Mouse (Mus musculus): ENCODE measurements at regions not wholly inside any gene's neighbourhood (a gene's known extent, or its start where the extent isn't known, plus 50 kb on each side); places are given as distances from the start of the nearest gene placed in this dataset.
"Not testable (repeated sequence)": the region's sequence is repeated elsewhere in the genome, so short reads cannot be mapped to it uniquely, and the experiment has no call there.

DNA sequence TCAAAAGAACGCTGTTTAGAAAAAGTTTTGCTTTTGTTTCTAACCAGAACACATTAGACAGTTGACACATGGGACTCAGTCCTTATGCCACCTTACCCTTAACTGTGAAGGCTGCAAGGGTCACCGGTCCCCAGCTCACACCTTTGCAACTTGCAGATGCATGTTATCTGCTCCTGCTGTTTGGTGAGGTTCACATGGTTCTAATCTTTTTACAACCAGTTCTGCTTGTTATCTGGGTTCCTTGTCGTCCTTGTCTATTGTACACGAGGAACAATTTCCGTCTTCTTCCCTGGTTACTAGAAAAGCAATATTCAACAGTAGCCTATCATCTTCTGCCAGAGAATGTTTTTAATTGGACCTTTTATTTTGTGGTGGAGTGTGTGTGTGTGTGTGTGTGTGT lies 200.8 kb downstream of the Gm21738 start:
- not testable (repeated sequence) for DNase-seq (ENCODE audit: low spot score in 2 of 2)

DNA sequence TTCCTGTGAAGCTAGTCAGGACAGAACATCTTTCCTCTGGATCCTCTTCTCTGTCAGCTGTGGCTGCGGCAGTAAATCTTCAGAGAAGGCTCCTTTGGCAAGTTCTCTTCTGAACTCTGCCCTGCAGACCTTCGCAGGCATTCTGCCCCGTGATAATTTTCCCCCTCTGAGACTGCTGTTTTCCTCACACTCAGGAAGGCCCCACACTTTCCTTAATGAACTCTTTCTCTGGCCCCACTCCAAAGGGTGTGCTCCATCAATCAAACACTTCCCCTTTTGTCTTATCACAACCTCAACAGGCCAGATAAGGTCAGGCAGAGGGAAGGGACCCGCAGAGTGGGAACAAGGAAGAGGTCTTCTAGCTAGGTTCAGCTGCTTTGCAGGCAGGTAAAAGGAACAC lies 210.2 kb downstream of the Gm21738 start:
- DNase-seq (ENCODE audit: low spot score in 2 of 2) = no peak

DNA sequence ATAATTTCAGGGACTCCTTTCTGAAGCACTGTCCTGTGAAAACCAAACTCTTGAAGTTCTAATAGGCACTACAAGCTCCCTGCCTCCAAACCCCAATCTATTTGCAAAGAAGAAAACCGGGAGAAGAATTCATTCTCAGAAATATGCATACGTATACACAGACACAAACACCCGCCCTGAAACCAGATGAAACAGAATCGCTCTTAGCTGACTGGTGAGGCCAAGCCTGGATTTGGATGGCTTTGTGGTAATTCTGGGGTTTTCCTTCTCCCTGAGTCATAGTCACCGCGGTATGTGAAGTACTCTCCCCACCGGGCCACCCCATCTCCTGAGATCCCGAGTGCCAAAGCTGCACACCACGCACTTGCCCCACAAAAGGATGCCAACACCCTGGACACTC lies 238.5 kb downstream of the Gm21738 start:
- DNase-seq (ENCODE audit: low spot score in 2 of 2) = not testable (repeated sequence)

DNA sequence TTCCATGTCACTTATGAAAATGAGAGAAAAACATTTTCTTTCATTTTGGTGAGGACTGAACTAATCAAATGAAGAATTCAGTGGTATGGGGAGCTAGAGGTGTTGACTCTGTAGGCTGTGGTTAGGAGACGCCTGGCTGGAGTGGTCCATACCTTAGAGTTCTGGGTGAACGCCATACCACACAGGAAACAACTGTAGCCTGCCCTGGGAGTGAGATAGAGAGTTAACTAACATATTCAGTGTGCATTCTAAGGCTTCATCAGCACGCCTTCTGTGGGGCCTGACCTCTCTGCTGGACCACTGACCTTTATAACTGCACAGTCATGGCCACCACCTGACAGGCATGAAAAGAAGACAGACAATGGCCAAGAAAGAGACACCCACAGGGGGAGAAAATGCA lies 240.7 kb downstream of the Gm21738 start:
- DNase-seq (ENCODE audit: low spot score in 2 of 2) = not testable (repeated sequence)

DNA sequence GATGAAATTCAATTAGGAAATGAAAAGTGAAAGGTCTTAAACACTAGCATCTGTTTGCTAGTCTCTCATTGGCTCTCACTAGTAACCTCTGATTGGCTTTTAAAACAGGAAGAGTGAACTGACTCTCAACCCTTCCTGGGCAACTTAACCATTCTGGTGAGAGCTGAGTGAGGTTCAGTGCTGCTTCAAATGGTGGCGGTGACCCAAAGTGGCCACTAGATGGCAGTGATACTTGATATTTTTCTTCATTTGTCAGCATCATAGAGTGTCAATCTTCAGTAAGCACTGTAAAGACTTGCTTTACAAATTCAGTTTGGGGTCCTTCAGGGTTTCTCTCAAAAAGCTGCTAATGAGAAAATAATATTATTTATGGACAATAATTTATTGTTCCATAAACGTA lies 243.4 kb downstream of the Gm21738 start:
- DNase-seq (ENCODE audit: low spot score in 2 of 2) = peak in 1 of 2 experiments; percentile 13

DNA sequence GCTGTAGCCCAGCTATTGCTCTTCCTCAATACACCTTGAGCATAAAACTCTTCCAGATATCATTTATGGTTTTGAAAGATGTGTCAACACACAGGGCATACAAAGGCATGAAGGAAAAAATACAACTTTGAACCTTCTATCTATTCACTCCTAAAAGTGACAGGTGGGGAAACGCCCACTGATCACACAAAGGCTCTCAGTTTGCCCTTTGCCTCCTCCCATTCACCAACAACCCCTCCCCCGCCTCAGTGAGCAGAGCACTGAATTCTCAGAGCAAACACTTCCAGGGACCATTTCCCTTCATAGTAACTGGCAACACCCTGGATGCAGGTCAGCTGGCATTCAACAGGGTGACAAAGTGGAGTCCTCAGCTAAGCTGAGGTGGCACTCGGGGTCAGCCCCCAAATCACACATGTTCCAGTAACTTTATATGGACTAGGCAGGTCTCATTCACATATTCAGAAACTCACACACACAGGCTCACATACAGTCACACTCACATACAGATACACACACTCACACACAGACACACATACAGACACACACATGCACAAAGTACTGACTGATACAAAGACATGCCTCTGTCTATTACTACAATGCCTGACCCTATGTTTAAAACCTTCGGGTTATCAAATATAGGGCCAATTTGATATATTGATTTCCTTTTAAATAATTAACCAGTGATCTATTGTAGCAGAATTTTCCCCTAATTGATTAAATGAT lies 248.3 kb downstream of the Gm21738 start:
- DNase-seq (ENCODE audit: low spot score in 2 of 2) = not testable (repeated sequence)

DNA sequence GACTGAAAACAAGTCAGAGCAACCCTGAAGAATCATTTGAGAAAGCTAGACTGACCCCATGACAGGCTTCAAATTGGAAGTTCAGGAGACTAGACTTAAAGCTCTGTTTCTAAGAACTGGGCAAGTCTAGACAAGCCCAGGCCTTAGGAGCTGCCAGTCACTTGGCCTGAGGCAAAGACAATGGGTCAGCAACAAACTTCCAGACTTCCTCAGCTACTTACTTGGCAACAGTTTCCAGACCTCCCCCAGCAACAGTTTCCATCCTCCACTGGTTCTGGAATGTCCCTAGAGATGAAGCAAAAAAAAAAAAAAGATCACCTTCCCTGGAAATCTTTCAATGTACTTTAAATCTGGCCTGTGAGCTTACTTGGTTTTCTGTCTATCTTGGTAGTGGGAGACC lies 251.9 kb downstream of the Gm21738 start:
- DNase-seq (ENCODE audit: low spot score in 2 of 2) = no peak

DNA sequence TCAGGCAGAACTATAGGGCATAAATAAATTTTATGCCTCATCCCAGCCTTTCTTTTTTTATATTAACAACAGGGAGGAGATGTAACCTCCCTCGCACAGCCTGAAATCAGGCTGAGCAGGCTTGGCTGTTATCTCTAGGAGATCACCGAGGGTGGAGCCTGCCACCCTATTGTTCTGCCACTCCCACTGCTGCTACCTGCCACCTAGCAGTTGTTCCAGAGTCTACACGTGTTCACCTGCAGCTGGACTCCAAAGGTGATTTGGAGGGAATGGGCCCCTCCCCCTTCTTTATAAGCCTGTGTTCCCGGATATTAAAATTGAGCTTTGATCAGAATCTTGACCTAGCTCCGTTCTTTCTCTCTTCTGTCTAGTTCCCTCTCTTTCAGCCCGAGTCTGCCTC lies 245.8 kb upstream of the Ube2e2 start:
- not testable (repeated sequence) for DNase-seq (ENCODE audit: low spot score in 2 of 2)

DNA sequence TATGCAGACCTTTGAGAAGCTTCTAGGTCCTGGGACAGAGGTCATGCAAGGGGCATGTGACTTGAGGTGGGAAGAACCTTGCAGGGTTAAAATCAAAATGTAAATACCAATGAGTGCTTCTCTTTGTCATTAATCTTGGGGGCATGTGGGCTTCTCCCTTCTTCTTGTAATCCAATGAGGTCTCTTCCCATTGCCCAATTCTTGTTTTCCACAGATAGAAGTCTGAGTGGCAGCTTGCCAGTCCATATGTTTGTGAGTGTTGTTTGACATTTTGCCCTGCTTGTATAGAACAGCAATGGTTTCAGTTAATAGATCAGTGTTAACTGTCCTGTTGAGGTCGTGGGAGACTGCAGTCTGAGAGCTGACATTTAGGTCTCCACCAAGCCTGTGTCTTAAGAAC lies 237.5 kb upstream of the Ube2e2 start:
- no peak for DNase-seq (ENCODE audit: low spot score in 2 of 2)

All from layer of hippocampus, adult 18-20 months (tissue).